Mouse (Mus musculus) E14TG2a.4 (cell line): ENCODE measurements around the gene Mpp3.

ENCODE experiments used
- H3K27me3 ChIP-seq: 2 replicates; pipeline ENCODE4 v1.6.1; 2014; ENCODE audit warnings: low read length, control low read depth; ENCODE audit not compliant: insufficient read depth
- H3K36me3 ChIP-seq: 2 replicates; pipeline ENCODE4 v1.6.1; 2014; ENCODE audit warnings: low read length, control low read depth; ENCODE audit not compliant: insufficient read depth
- H3K4me1 ChIP-seq: replicated peaks from 2 replicates; pipeline ENCODE4 v1.6.1; 2014; ENCODE audit warnings: low read depth, low read length, control low read depth
- H3K4me3 ChIP-seq: replicated peaks from 2 replicates; pipeline ENCODE4 v1.5.1; 2014; ENCODE audit warnings: mild to moderate bottlenecking, low read length
- H3K9me3 ChIP-seq: 2 replicates; pipeline ENCODE4 v1.6.1; 2014; ENCODE audit warnings: low read length, control low read depth
- CTCF ChIP-seq: conservative IDR thresholded peaks from 2 replicates; pipeline ENCODE4 v1.5.1; 2014; ENCODE audit warnings: low read length
- NANOG ChIP-seq: IDR thresholded peaks from 2 replicates; pipeline ENCODE4 v1.6.1; 2014; ENCODE audit warnings: borderline replicate concordance, low read length, mixed read lengths
- POU5F1 ChIP-seq: IDR thresholded peaks from 2 replicates; pipeline ENCODE4 v1.6.1; 2014; ENCODE audit warnings: low read length, borderline replicate concordance

Gene Mpp3

DNA sequence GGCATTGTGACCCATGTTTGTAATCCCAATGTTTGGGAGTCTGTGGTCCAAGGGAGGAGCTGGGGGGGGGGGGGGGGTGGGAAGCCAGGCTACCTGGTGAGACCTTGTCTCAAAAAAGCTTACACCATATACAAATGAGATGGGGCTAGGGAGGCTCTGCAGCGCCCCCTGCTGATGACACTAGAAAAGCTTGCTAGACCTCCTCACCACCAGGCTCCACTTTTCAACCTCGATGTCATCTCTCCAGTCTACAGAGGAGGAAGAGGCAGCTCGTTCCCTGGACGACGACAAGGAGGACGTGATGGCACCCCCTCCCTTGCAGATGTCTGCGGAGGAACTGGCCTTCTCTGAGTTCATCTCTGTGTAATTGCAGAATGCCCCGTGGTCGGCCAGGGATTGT is 25.6 kb upstream of the Mpp3 start:
- H3K4me3 ChIP-seq: no peak overlapping the region
- H3K4me1 ChIP-seq: peaks cover 20% of the 10 kb centered on the region
- peaks cover 44% of the 10 kb centered on the region for H3K27me3 ChIP-seq
- H3K36me3 ChIP-seq: no peaks in the 10 kb centered on the region
- H3K9me3 ChIP-seq: no peaks in the 10 kb centered on the region
- no peak for TF ChIP-seq POU5F1
- peak; percentile 58 for TF ChIP-seq CTCF

DNA sequence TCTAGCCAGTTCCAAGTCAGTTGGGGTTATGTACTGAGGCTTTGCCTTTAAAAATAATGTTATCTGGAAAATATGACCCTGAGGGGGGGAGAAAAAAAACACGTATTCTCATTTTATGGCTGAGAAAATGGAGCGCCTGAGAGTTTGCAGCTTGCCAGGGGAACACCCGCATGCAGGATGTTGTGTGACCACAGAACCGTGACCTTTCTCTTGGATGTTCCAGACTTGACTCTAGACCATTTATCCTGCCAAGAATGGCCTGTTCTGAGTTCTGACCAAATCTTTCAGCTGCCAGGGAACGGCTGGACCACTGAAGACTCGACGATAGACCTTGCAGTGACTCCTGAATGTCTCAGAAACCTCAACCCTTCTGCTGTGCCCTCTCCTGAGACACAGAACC is 24.9 kb upstream of the Mpp3 start:
- H3K4me1 ChIP-seq: peaks cover 20% of the 10 kb centered on the region
- no peaks in the 10 kb centered on the region for H3K9me3 ChIP-seq
- peaks cover 41% of the 10 kb centered on the region for H3K27me3 ChIP-seq
- no peak overlapping the region for H3K4me3 ChIP-seq
- no peak for TF ChIP-seq NANOG
- no peaks in the 10 kb centered on the region for H3K36me3 ChIP-seq

DNA sequence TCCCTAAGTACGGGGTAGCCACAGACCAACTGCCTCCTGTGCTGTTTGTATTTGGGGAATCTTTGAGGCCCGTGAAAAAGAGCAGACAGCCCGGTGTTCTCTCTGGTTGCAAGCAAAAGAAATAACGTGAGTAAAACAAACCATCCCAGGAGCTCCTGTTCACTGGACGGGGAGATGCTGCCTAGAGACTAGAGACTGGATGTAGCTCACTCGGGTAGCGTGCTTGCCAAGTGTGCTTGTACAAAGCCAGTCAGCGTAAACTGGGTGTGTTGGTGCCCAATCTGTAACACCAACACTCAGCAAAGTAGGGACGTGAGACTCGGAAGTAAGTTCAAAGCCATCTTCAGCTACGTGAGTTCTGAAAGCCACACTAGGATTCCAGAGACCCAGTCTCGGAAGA is 24.4 kb upstream of the Mpp3 start:
- H3K4me3 ChIP-seq: no peak overlapping the region
- no peaks in the 10 kb centered on the region for H3K36me3 ChIP-seq
- peaks cover 37% of the 10 kb centered on the region for H3K27me3 ChIP-seq
- no peaks in the 10 kb centered on the region for H3K9me3 ChIP-seq
- peaks cover 20% of the 10 kb centered on the region for H3K4me1 ChIP-seq
- TF ChIP-seq NANOG: no peak
- TF ChIP-seq POU5F1: no peak
- TF ChIP-seq CTCF: no peak

DNA sequence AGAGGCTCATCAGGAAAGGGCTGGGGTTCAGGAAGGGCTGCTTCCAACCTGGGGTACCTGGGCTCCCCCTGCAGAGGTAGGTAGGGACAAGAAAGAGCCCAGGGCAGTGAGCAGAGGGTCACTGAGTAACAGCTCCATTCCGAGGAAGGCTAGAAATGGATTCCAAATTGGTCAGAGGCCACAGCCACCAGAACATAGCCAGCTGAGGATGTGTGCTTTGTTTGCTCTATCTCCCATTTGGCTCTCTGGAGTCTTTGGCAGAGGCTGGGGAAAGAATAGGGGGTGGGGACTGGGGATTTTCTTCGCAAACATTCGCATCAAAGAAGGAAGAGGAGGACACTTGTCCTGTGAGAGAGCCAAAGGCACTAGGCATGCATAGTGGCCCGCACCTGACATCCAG is 23.7 kb upstream of the Mpp3 start:
- Histone ChIP-seq H3K9me3 (no peaks in the 10 kb centered on the region), H3K4me1 (peaks cover 20% of the 10 kb centered on the region), H3K36me3 (no peaks in the 10 kb centered on the region), H3K27me3 (peaks cover 35% of the 10 kb centered on the region), H3K4me3 (no peak overlapping the region)
- TF ChIP-seq CTCF: no peak
- TF ChIP-seq POU5F1: no peak
- no peak for TF ChIP-seq NANOG

DNA sequence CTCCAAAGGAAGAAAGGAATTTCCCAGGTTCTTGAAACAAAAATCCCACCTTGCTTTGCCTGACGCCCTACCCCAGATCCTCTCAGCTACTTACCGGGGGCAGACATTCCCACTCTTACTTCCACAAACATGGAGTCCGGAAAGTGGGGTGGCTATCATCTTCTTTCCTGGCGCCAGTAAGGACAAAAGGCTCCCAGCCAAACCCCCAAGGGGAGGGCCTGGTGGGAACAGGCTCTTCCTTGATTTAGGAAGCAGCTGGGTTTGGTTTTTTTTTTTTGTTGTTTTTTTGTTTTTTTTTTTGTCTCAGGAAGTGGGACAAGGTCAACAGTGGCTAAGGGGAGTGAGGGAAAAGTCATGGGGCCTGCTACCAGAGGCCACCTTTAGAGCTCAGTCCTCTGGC is 23.3 kb upstream of the Mpp3 start:
- peaks cover 20% of the 10 kb centered on the region for H3K4me1 ChIP-seq
- peaks cover 32% of the 10 kb centered on the region for H3K27me3 ChIP-seq
- H3K4me3 ChIP-seq: no peak overlapping the region
- H3K9me3 ChIP-seq: no peaks in the 10 kb centered on the region
- no peaks in the 10 kb centered on the region for H3K36me3 ChIP-seq
- TF ChIP-seq POU5F1 (no peak), CTCF (no peak), NANOG (no peak)

DNA sequence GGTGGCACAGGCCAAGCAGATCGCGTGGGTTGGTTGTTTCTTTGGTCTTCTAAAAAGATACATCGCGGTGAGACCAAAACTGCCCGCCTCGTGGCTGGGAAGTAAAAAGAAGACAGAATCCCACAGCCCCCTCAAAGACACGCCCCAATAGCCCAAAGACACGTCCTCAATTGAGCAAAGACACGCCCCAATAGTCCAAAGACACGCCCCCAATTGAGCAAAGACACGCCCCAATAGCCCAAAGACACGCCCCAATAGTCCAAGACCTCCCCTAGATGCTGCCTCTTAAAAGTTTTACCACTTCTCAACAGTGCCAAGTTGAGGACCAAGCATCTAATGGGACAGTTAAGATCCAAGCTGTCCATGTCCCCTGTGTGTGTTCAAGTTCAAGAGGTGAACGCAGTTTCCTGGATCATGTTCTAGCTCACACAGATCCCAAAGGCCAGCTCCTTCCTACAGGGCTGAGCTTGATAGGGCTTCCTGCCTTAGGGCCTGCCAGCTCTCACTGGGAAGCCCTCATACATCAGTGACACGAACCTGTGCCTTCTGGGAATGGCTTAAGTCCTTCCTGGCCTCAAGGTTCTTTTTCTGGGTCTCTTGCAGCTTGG is 21.7 kb upstream of the Mpp3 start:
- peaks cover 6% of the 10 kb centered on the region; the same call in 1 of the 2 replicates for H3K9me3 ChIP-seq
- H3K4me1 ChIP-seq: peaks cover 20% of the 10 kb centered on the region
- H3K36me3 ChIP-seq: no peaks in the 10 kb centered on the region
- H3K27me3 ChIP-seq: peaks cover 28% of the 10 kb centered on the region
- TF ChIP-seq POU5F1 (no peak), NANOG (no peak), CTCF (no peak)
- H3K4me3 ChIP-seq: no peak overlapping the region

DNA sequence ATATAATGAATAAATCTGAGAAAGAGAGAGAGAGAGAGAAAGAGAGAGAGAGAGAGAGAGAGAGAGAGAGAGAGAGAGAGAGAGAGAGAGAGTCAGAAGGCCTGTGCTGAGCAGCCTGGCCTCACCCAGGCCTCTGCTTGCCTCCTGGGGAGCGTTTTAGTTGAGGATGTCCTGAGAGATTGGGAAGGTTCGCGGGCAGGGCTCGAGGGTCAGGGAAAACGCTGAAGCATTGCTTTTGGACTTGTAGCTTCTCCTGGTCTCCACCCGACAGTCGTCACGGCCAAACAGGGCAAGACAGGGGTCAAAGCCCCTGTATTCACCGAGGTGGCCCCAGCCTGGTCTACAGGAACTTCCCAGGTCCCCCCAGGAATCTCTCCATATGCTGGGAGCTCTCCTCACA is 18.3 kb upstream of the Mpp3 start:
- no peaks in the 10 kb centered on the region for H3K36me3 ChIP-seq
- no peak overlapping the region for H3K4me3 ChIP-seq
- peaks cover 6% of the 10 kb centered on the region; the same call in 1 of the 2 replicates for H3K4me1 ChIP-seq
- TF ChIP-seq POU5F1 (no peak), CTCF (no peak), NANOG (no peak)
- peaks cover 6% of the 10 kb centered on the region; the same call in 1 of the 2 replicates for H3K9me3 ChIP-seq
- H3K27me3 ChIP-seq: peaks cover 10% of the 10 kb centered on the region; the same call in 1 of the 2 replicates

DNA sequence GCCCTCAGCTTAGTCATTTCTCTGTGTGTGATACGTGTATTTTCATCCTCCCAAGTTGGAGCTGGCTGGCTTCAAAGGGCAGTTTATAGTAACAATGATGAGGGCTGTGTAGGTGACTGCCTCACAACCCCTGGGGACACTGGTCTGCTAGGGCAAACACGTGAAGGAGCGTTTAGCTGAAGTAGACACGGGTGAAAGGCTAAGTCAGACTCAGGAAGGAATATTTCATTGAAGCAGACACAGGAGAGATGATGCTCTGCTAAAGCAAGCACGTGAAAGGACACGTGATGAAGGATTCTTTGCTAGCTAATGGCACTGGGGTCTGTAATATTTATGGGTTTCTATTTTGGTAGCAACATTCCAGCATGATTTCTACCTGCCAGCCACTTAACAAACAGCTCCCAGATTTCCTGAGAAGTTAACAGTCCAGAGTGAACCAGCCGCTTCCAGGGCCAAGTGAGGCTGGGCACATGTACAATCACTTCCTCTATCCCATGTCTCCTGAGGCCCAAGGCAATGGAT is 16.5 kb upstream of the Mpp3 start:
- Histone ChIP-seq H3K4me1 (peaks cover 6% of the 10 kb centered on the region; the same call in 1 of the 2 replicates), H3K4me3 (no peak overlapping the region), H3K27me3 (peaks cover 10% of the 10 kb centered on the region; the same call in 1 of the 2 replicates), H3K36me3 (no peaks in the 10 kb centered on the region), H3K9me3 (peaks cover 6% of the 10 kb centered on the region; the same call in 1 of the 2 replicates)
- no peak for TF ChIP-seq POU5F1
- no peak for TF ChIP-seq NANOG
- no peak for TF ChIP-seq CTCF

DNA sequence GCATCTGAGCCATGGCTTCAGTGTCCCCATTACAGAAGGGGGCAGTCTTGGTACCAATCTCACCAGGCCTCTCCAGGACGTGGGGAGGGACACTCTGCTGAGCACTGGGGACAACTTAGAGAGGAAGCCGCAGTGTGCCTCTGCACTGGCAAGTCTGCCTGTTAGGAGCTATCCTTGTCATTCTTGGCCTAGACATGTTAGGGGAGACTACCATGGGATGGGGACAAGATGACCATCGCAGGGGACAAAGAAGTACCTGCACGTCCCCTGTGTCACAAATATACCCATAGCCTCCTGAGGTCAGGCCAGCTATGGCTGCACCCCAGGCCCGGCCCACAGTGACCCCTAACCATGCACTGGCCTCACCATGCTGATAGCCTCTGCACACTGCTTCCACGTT is 15.1 kb upstream of the Mpp3 start:
- Histone ChIP-seq H3K4me3 (no peak overlapping the region), H3K27me3 (peaks cover 6% of the 10 kb centered on the region; the same call in 1 of the 2 replicates), H3K36me3 (no peaks in the 10 kb centered on the region), H3K9me3 (peaks cover 6% of the 10 kb centered on the region; the same call in 1 of the 2 replicates), H3K4me1 (peaks cover 3% of the 10 kb centered on the region; the same call in 1 of the 2 replicates)
- TF ChIP-seq NANOG: no peak
- no peak for TF ChIP-seq POU5F1
- TF ChIP-seq CTCF: no peak
